Mouse (Mus musculus): ENCODE measurements around the gene Stx8. TPM values are rescaled to one million over a fixed set of nuclear protein-coding genes. Genes with fewer than 3 reads are reported as not detected.

Gene Stx8
- polyA plus RNA-seq, 1 experiment from 2014 or later = 64.6 TPM

- Histone ChIP-seq H3K4me3 (replicated peaks) (no peak overlapping the region), H3K27me3 (replicated peaks) (no peaks in the 10 kb centered on the region), H3K36me3 (no peaks in the 10 kb centered on the region), H3K9ac (replicated peaks) (no peak overlapping the region), H3K4me1 (peaks cover 10% of the 10 kb centered on the region), H3K4me2 (no peak overlapping the region), H3K9me3 (replicated peaks) (no peaks in the 10 kb centered on the region), H3K27ac (replicated peaks) (no peak overlapping the region)
- no peak for ATAC-seq (ENCODE audit: low FRiP score)
These were observed 189.8 kb downstream of the Stx8 start for GRCm38 (mm10) chr11:68155821-68156220.

DNA sequence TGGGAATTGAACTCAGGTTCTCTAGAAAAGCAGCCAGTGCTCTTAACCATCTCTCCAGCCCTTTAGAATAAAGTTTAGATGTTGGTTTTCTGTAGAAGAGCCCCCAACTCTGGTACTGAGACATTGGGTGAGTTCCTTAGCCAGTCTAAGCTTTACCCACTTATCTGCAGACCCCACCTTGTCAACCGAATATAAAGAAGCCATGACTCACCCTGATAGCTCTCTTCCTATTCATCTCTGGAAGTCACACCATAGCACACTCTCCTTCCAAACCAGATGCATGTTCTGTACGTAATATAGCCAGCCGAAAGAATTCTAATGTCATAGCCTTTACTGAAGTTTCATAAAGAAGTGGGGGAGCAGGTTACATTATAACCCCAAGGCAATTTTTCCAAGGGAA lies 192.2 kb downstream of the Stx8 start:
- H3K27me3 ChIP-seq (replicated peaks) = no peaks in the 10 kb centered on the region
- no peak overlapping the region for H3K4me3 ChIP-seq (replicated peaks)
- no peak overlapping the region for H3K4me2 ChIP-seq
- ATAC-seq (ENCODE audit: low FRiP score) = no peak
- H3K9me3 ChIP-seq (replicated peaks) = no peaks in the 10 kb centered on the region
- no peaks in the 10 kb centered on the region for H3K36me3 ChIP-seq
- no peak overlapping the region for H3K9ac ChIP-seq (replicated peaks)
- peaks cover 5% of the 10 kb centered on the region for H3K4me1 ChIP-seq
- no peak overlapping the region for H3K27ac ChIP-seq (replicated peaks)
- 94% methylated on average over 3 of the region's 3 CpGs for WGBS

DNA sequence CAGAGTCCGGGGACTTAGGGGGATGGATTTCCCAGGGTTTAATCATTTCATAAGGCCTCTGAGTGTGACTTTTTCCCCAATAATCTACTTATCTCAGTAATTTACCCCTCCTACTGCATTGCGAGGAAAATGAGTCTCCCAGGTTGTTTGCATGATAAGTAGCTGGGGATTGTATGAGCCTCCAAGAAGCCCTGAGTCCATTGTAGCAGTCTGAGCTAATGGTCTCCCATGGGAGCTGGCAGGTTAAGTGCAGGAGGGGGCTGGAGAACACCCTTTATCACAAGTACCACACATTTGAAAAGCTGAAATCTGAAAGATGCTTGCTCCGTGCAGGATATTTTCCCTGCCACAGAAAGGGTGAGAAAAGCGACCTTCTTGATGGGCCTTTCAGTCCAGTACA lies 193.9 kb downstream of the Stx8 start:
- no peaks in the 10 kb centered on the region for H3K36me3 ChIP-seq
- H3K4me1 ChIP-seq = peaks cover 5% of the 10 kb centered on the region
- no peaks in the 10 kb centered on the region for H3K9me3 ChIP-seq (replicated peaks)
- no peaks in the 10 kb centered on the region for H3K27me3 ChIP-seq (replicated peaks)
- H3K4me2 ChIP-seq = no peak overlapping the region
- no peak overlapping the region for H3K27ac ChIP-seq (replicated peaks)
- WGBS = 54% methylated on average over 4 of the region's 4 CpGs
- H3K9ac ChIP-seq (replicated peaks) = no peak overlapping the region
- ATAC-seq (ENCODE audit: low FRiP score) = no peak
- no peak overlapping the region for H3K4me3 ChIP-seq (replicated peaks)

GRCm38 (mm10) chr11:68164408-68164807 lies 198.4 kb downstream of the Stx8 start:
- Histone ChIP-seq H3K4me1 (peaks cover 5% of the 10 kb centered on the region), H3K27me3 (replicated peaks) (no peaks in the 10 kb centered on the region), H3K36me3 (no peaks in the 10 kb centered on the region), H3K9ac (replicated peaks) (no peak overlapping the region), H3K4me3 (replicated peaks) (no peak overlapping the region), H3K9me3 (replicated peaks) (no peaks in the 10 kb centered on the region), H3K27ac (replicated peaks) (no peak overlapping the region), H3K4me2 (no peak overlapping the region)
- ATAC-seq (ENCODE audit: low FRiP score) = no peak
- 88% methylated on average over 5 of the region's 5 CpGs for WGBS

DNA sequence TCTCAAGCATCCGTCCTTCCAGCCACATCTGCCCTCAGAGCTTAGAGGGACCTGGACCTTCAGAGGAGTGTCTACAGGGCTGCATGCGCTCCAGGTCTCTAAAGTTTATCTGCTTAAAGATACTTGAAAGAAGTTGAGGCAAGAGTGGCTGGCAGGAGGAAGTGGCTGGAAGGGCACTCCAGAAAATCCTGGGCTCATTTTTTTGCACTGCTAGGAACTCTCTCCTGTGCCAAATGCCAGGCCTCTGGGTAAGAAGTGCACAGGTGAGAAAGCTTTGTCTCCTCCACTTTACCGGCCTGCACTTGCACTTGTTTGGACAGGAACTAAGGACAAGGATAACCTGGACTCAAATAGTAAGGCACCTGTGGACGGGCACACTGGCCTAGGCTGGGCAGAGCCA lies 202.4 kb downstream of the Stx8 start:
- H3K27me3 ChIP-seq (replicated peaks) = no peaks in the 10 kb centered on the region
- no peak overlapping the region for H3K4me3 ChIP-seq (replicated peaks)
- no peaks in the 10 kb centered on the region for H3K4me1 ChIP-seq
- no peak overlapping the region for H3K9ac ChIP-seq (replicated peaks)
- H3K4me2 ChIP-seq = no peak overlapping the region
- no peaks in the 10 kb centered on the region for H3K36me3 ChIP-seq
- ATAC-seq (ENCODE audit: low FRiP score) = no peak
- no peak overlapping the region for H3K27ac ChIP-seq (replicated peaks)
- WGBS = 75% methylated on average over 4 of the region's 4 CpGs
- no peaks in the 10 kb centered on the region for H3K9me3 ChIP-seq (replicated peaks)

GRCm38 (mm10) chr11:68171973-68172647 lies 206.1 kb downstream of the Stx8 start:
- Histone ChIP-seq H3K36me3 (no peaks in the 10 kb centered on the region), H3K27me3 (replicated peaks) (no peaks in the 10 kb centered on the region), H3K27ac (replicated peaks) (no peak overlapping the region), H3K9ac (replicated peaks) (no peak overlapping the region), H3K4me2 (no peak overlapping the region), H3K9me3 (replicated peaks) (no peaks in the 10 kb centered on the region), H3K4me3 (replicated peaks) (no peak overlapping the region), H3K4me1 (no peaks in the 10 kb centered on the region)
- ATAC-seq (ENCODE audit: low FRiP score) = no peak
- WGBS = 81% methylated on average over 7 of the region's 7 CpGs

DNA sequence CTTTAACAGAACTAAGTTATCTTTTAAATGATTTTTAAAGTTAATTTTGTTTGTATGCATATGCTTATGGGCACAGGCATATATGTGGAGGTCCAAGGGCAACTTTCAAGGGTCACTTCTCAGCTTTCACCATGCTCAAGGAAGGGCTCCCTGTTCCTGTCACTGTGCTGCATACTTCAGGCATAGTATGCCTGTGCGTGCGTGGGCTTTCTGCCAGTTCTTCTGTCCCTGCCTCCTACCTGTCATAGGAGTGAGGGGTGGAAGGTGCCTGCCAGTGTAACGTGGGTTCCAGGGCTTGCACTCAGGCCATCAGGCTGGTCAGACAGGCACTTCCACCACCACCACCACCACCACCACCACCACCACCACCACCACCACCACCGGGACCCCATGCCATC lies 206.7 kb downstream of the Stx8 start:
- no peaks in the 10 kb centered on the region for H3K27me3 ChIP-seq (replicated peaks)
- no peak overlapping the region for H3K27ac ChIP-seq (replicated peaks)
- H3K4me1 ChIP-seq = no peaks in the 10 kb centered on the region
- H3K9me3 ChIP-seq (replicated peaks) = no peaks in the 10 kb centered on the region
- 84% methylated on average over 4 of the region's 4 CpGs for WGBS
- no peak overlapping the region for H3K9ac ChIP-seq (replicated peaks)
- no peak overlapping the region for H3K4me2 ChIP-seq
- no peak overlapping the region for H3K4me3 ChIP-seq (replicated peaks)
- no peaks in the 10 kb centered on the region for H3K36me3 ChIP-seq
- no peak for ATAC-seq (ENCODE audit: low FRiP score)

DNA sequence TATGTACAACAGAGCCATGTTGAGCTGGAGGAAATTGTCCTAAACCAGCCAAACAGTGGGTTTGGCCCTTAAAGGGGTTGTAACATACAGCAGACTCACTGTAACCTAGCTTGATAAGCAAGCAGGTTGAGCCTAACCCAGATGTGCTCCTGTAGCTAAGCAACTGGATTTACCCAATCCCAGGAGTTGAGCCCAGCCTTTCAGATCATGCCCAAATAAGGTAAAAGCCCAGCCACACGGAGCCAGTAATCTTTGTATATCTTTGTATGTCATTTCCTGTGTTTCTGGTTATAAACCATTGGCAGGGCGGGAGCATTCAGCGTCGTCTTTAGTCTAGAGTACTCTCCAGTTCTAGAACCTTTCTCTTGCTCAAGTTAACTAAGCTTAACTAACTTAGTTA lies 210.6 kb downstream of the Stx8 start:
- no peaks in the 10 kb centered on the region for H3K27me3 ChIP-seq (replicated peaks)
- no peak overlapping the region for H3K9ac ChIP-seq (replicated peaks)
- no peak for ATAC-seq (ENCODE audit: low FRiP score)
- H3K9me3 ChIP-seq (replicated peaks) = no peaks in the 10 kb centered on the region
- no peak overlapping the region for H3K27ac ChIP-seq (replicated peaks)
- H3K4me2 ChIP-seq = no peak overlapping the region
- no peak overlapping the region for H3K4me3 ChIP-seq (replicated peaks)
- H3K4me1 ChIP-seq = no peaks in the 10 kb centered on the region
- no peaks in the 10 kb centered on the region for H3K36me3 ChIP-seq
- WGBS = 83% methylated on average over 4 of the region's 4 CpGs

- Histone ChIP-seq H3K36me3 (no peaks in the 10 kb centered on the region), H3K4me1 (no peaks in the 10 kb centered on the region), H3K27ac (replicated peaks) (no peak overlapping the region), H3K27me3 (replicated peaks) (no peaks in the 10 kb centered on the region), H3K9ac (replicated peaks) (no peak overlapping the region), H3K4me2 (no peak overlapping the region), H3K4me3 (replicated peaks) (no peak overlapping the region), H3K9me3 (replicated peaks) (no peaks in the 10 kb centered on the region)
- ATAC-seq (ENCODE audit: low FRiP score) = no peak
- WGBS = 80% methylated on average over 7 of the region's 7 CpGs
These were observed 211.4 kb downstream of the Stx8 start for GRCm38 (mm10) chr11:68177415-68177814.

DNA sequence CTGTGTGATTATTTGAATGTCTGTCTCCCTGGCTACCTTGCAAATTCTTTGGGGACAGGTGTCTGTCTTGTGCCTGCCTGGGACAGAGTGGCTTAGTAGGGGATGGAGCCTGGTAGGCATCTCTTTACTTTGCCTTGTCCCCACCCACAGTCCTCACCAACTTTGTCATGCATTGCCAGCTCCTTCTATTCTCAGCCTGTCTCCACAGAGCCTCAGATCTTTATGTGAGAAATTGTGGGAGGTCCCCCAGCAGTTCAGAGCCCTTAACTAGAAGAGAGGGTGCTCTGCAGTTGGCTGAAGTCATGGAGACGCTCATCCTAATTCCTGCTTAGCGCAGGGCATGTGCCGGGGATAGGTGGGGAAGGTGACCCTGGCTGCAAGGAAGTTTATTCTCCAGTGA lies 219.7 kb downstream of the Stx8 start:
- no peak for ATAC-seq (ENCODE audit: low FRiP score)
- WGBS = 94% methylated on average over 3 of the region's 3 CpGs

GRCm38 (mm10) chr11:68187242-68187641 lies 221.2 kb downstream of the Stx8 start:
- H3K36me3 ChIP-seq = no peaks in the 10 kb centered on the region
- no peak overlapping the region for H3K27ac ChIP-seq (replicated peaks)
- ATAC-seq (ENCODE audit: low FRiP score) = no peak
- H3K4me3 ChIP-seq (replicated peaks) = no peak overlapping the region
- no peak overlapping the region for H3K9ac ChIP-seq (replicated peaks)
- H3K4me1 ChIP-seq = peaks cover 18% of the 10 kb centered on the region
- no peak overlapping the region for H3K4me2 ChIP-seq
- H3K27me3 ChIP-seq (replicated peaks) = no peaks in the 10 kb centered on the region
- WGBS = 75% methylated on average over 8 of the region's 8 CpGs
- H3K9me3 ChIP-seq (replicated peaks) = no peaks in the 10 kb centered on the region

More for the DNA sequence above, 219.7 kb downstream of the Stx8 start:
- no peak overlapping the region for H3K4me3 ChIP-seq (replicated peaks)
- H3K4me2 ChIP-seq = no peak overlapping the region
- no peaks in the 10 kb centered on the region for H3K36me3 ChIP-seq
- no peaks in the 10 kb centered on the region for H3K27me3 ChIP-seq (replicated peaks)
- H3K9ac ChIP-seq (replicated peaks) = no peak overlapping the region
- H3K4me1 ChIP-seq = peaks cover 18% of the 10 kb centered on the region
- no peak overlapping the region for H3K27ac ChIP-seq (replicated peaks)
- H3K9me3 ChIP-seq (replicated peaks) = no peaks in the 10 kb centered on the region

GRCm38 (mm10) chr11:68188695-68189201 lies 222.8 kb downstream of the Stx8 start:
- no peak for ATAC-seq (ENCODE audit: low FRiP score)
- Histone ChIP-seq H3K9ac (replicated peaks) (no peak overlapping the region), H3K27ac (replicated peaks) (no peak overlapping the region), H3K4me2 (no peak overlapping the region), H3K4me1 (peaks cover 18% of the 10 kb centered on the region), H3K4me3 (replicated peaks) (no peak overlapping the region), H3K9me3 (replicated peaks) (no peaks in the 10 kb centered on the region), H3K27me3 (replicated peaks) (no peaks in the 10 kb centered on the region), H3K36me3 (no peaks in the 10 kb centered on the region)
- 71% methylated on average over 12 of the region's 12 CpGs for WGBS
